Mouse (Mus musculus): ENCODE results near the gene Maml1. TPM values are rescaled to one million over a fixed set of nuclear protein-coding genes. Genes with fewer than 3 reads are reported as not detected.

Maml1 gene
- polyA plus RNA-seq, 1 experiment from 2014 or later, result 3.9 TPM

DNA sequence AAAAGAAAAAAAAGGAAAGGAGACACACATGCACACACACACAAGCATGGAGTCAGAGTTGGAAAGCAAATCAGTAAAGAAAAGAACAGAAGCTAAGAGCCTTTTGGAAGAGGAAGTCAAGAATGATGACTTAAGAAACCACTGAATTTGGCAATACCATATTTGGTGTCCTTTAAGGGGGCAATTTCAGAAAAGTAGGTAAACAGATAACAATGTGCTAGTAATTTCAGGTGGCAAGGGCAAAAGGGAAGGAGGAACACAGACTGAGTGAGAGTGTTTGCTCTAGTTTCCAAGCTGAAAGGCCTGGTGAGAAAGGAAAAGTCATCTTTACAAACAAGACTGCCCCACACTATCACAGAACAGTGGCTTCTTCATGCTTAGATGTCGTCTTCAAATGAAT, 5.7 kb downstream of the Maml1 start:
- H3K4me3 ChIP-seq (replicated peaks; ENCODE audit: low read length), result no peak overlapping the region
- 91% methylated on average over 1 of the region's 1 CpGs for WGBS

DNA sequence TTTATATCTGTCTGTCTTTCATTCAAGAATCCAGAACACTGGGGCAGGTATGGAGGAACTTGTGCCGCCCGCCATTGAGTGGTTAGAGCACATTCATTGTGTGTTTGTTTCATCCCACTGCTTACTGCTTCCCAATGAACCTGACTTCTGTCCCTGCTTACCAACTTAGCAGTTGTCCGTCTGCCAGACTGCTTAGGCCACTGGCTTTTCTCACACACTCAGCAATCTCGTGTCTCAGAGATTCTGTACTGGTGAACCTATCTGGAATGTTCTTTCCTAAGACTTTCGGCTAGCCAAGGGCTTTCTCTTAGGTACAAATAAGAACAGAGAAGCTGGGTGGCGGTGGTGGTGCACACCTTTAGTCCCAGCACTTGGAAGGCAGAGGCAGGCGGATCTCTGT, 6.4 kb downstream of the Maml1 start:
- WGBS, result 92% methylated on average over 7 of the region's 7 CpGs
- Histone ChIP-seq H3K4me1 (replicated peaks; ENCODE audit: control insufficient read depth, insufficient read depth, low read length) (peaks cover 18% of the 10 kb centered on the region), H3K4me2 (ENCODE audit: low read length) (no peak overlapping the region), H3K36me3 (ENCODE audit: control insufficient read depth, insufficient read depth) (no peaks in the 10 kb centered on the region), H3K9me3 (ENCODE audit: control insufficient read depth, low read length) (no peaks in the 10 kb centered on the region), H3K27me3 (replicated peaks; ENCODE audit: control insufficient read depth, insufficient read depth, low read length) (no peaks in the 10 kb centered on the region), H3K9ac (replicated peaks; ENCODE audit: low read depth, low read length) (no peak overlapping the region), H3K4me3 (replicated peaks; ENCODE audit: low read length) (no peak overlapping the region), H3K27ac (ENCODE audit: low read length) (no peak overlapping the region)
- no peak for ATAC-seq

More for the DNA sequence above, 5.7 kb downstream of the Maml1 start:
- ATAC-seq, result no peak
- Histone ChIP-seq H3K9ac (replicated peaks; ENCODE audit: low read depth, low read length) (no peak overlapping the region), H3K27me3 (replicated peaks; ENCODE audit: control insufficient read depth, insufficient read depth, low read length) (no peaks in the 10 kb centered on the region), H3K36me3 (ENCODE audit: control insufficient read depth, insufficient read depth) (no peaks in the 10 kb centered on the region), H3K9me3 (ENCODE audit: control insufficient read depth, low read length) (no peaks in the 10 kb centered on the region), H3K27ac (ENCODE audit: low read length) (no peak overlapping the region), H3K4me2 (ENCODE audit: low read length) (no peak overlapping the region), H3K4me1 (replicated peaks; ENCODE audit: control insufficient read depth, insufficient read depth, low read length) (peaks cover 20% of the 10 kb centered on the region)

GRCm38 (mm10) chr11:50285263-50285662, 6.8 kb downstream of the Maml1 start:
- no peak overlapping the region for H3K9ac ChIP-seq (replicated peaks; ENCODE audit: low read depth, low read length)
- ATAC-seq, result no peak
- no peak overlapping the region for H3K27ac ChIP-seq (ENCODE audit: low read length)
- no peak overlapping the region for H3K4me3 ChIP-seq (replicated peaks; ENCODE audit: low read length)
- H3K27me3 ChIP-seq (replicated peaks; ENCODE audit: control insufficient read depth, insufficient read depth, low read length), result no peaks in the 10 kb centered on the region
- WGBS, result 96% methylated on average over 5 of the region's 5 CpGs
- H3K9me3 ChIP-seq (ENCODE audit: control insufficient read depth, low read length), result no peaks in the 10 kb centered on the region
- H3K4me2 ChIP-seq (ENCODE audit: low read length), result no peak overlapping the region
- no peaks in the 10 kb centered on the region for H3K36me3 ChIP-seq (ENCODE audit: control insufficient read depth, insufficient read depth)
- H3K4me1 ChIP-seq (replicated peaks; ENCODE audit: control insufficient read depth, insufficient read depth, low read length), result peaks cover 14% of the 10 kb centered on the region

DNA sequence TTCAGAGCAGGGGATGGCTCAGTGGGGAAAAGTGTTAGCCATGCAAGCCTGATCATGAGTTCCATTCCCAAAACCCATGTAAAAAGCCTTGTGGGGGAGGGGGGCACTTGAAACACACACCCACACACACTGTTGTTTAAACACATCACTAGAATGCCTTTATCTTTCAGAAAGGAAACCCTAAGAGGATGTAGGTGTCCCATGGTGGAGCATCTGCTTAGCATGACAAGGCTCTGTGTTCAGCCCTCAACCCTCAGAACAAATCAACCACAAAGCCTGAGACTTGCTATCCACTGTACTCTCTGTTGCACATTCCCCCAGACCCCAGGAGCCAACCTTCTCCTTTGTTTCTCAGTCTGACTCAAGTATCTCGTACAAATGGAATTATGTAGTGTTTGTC, 12.1 kb downstream of the Maml1 start:
- 55% methylated on average over 1 of the region's 1 CpGs for WGBS
- no peak overlapping the region for H3K4me2 ChIP-seq (ENCODE audit: low read length)
- H3K9me3 ChIP-seq (ENCODE audit: control insufficient read depth, low read length), result no peaks in the 10 kb centered on the region
- no peak overlapping the region for H3K27ac ChIP-seq (ENCODE audit: low read length)
- no peak overlapping the region for H3K4me3 ChIP-seq (replicated peaks; ENCODE audit: low read length)
- no peak overlapping the region for H3K9ac ChIP-seq (replicated peaks; ENCODE audit: low read depth, low read length)
- no peaks in the 10 kb centered on the region for H3K4me1 ChIP-seq (replicated peaks; ENCODE audit: control insufficient read depth, insufficient read depth, low read length)
- H3K36me3 ChIP-seq (ENCODE audit: control insufficient read depth, insufficient read depth), result no peaks in the 10 kb centered on the region
- ATAC-seq, result no peak
- no peaks in the 10 kb centered on the region for H3K27me3 ChIP-seq (replicated peaks; ENCODE audit: control insufficient read depth, insufficient read depth, low read length)

- 90% methylated on average over 4 of the region's 4 CpGs for WGBS
These were observed 13.1 kb downstream of the Maml1 start for GRCm38 (mm10) chr11:50279005-50279404.

DNA sequence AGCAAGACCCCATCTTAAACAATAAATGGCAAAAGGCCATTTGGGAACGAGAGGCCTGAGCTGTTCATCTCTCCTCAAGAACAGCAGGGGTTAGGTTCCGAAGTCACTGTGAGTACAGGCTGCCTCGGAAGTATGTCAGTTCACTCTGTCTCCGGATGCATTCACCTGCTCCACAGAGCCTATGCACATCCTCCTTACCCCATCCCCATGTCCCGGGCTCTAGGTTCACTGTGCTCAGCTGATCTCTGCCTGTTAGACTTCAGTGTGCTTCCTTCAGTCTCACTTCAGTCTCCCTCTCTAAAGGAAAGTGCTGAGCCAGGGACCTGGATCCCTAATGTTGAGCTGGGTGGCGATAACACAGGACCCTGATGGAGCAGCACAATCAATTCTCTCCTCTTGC, 14.4 kb downstream of the Maml1 start:
- 88% methylated on average over 6 of the region's 6 CpGs for WGBS
- ATAC-seq, result no peak
- no peaks in the 10 kb centered on the region for H3K9me3 ChIP-seq (ENCODE audit: control insufficient read depth, low read length)
- H3K27ac ChIP-seq (ENCODE audit: low read length), result no peak overlapping the region
- H3K27me3 ChIP-seq (replicated peaks; ENCODE audit: control insufficient read depth, insufficient read depth, low read length), result no peaks in the 10 kb centered on the region
- no peaks in the 10 kb centered on the region for H3K36me3 ChIP-seq (ENCODE audit: control insufficient read depth, insufficient read depth)
- no peaks in the 10 kb centered on the region for H3K4me1 ChIP-seq (replicated peaks; ENCODE audit: control insufficient read depth, insufficient read depth, low read length)
- no peak overlapping the region for H3K9ac ChIP-seq (replicated peaks; ENCODE audit: low read depth, low read length)
- no peak overlapping the region for H3K4me2 ChIP-seq (ENCODE audit: low read length)
- H3K4me3 ChIP-seq (replicated peaks; ENCODE audit: low read length), result no peak overlapping the region

More at GRCm38 (mm10) chr11:50279005-50279404, 13.1 kb downstream of the Maml1 start:
- H3K27me3 ChIP-seq (replicated peaks; ENCODE audit: control insufficient read depth, insufficient read depth, low read length), result no peaks in the 10 kb centered on the region
- H3K9ac ChIP-seq (replicated peaks; ENCODE audit: low read depth, low read length), result no peak overlapping the region
- H3K27ac ChIP-seq (ENCODE audit: low read length), result no peak overlapping the region
- H3K9me3 ChIP-seq (ENCODE audit: control insufficient read depth, low read length), result no peaks in the 10 kb centered on the region
- no peak for ATAC-seq
- no peaks in the 10 kb centered on the region for H3K4me1 ChIP-seq (replicated peaks; ENCODE audit: control insufficient read depth, insufficient read depth, low read length)
- H3K4me2 ChIP-seq (ENCODE audit: low read length), result no peak overlapping the region
- H3K4me3 ChIP-seq (replicated peaks; ENCODE audit: low read length), result no peak overlapping the region
- no peaks in the 10 kb centered on the region for H3K36me3 ChIP-seq (ENCODE audit: control insufficient read depth, insufficient read depth)

DNA sequence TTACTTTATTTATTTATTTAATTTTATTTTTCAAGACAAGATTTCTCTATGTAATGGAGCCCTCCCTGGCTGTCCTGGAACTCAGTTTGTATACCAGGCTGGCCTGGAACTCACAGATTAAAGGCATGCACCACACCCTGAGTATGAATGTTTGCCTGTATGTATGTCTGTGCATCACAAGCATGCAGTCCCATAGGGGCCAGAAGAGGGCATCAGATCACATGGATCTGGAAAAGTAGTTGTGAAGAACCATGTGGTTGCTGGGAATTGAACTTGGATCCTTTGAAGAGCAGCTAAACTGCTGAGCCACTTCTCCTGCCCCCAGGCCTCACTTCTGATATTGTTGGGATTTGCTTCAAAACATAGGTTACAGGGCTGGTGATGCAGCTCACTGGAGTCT, 15.1 kb downstream of the Maml1 start:
- no peak overlapping the region for H3K9ac ChIP-seq (replicated peaks; ENCODE audit: low read depth, low read length)
- no peaks in the 10 kb centered on the region for H3K4me1 ChIP-seq (replicated peaks; ENCODE audit: control insufficient read depth, insufficient read depth, low read length)
- H3K9me3 ChIP-seq (ENCODE audit: control insufficient read depth, low read length), result no peaks in the 10 kb centered on the region
- no peak overlapping the region for H3K4me2 ChIP-seq (ENCODE audit: low read length)
- no peaks in the 10 kb centered on the region for H3K27me3 ChIP-seq (replicated peaks; ENCODE audit: control insufficient read depth, insufficient read depth, low read length)
- no peak overlapping the region for H3K27ac ChIP-seq (ENCODE audit: low read length)
- ATAC-seq, result no peak
- no peaks in the 10 kb centered on the region for H3K36me3 ChIP-seq (ENCODE audit: control insufficient read depth, insufficient read depth)
- H3K4me3 ChIP-seq (replicated peaks; ENCODE audit: low read length), result no peak overlapping the region

DNA sequence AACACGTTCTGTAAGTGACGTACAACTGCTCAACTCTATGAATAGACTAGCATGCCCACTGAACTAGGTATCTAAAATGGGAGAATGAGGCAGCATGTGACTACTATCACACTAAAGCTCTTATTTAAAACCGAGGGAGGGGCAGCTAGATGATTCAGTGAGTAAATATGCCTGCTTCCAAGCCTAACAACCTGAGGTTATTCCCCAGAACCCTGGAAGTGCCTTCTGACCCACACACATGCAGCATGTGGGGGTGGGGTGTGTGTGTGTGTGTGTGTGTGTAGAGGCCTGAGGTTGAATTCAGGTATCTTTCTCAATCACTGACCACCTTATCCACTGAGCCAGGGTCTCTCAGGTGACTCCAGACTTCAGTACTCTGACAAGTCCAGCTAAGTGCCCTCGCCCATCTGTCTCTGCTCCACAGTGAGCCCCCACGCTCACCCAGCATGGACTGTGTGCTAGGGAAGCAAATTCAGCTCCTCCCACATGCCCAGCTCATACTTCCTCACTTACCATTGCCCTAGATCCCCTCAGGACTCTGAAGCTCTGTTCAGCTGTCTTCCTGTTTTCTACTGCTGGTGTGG, 16.5 kb downstream of the Maml1 start:
- ATAC-seq, result no peak

GRCm38 (mm10) chr11:50275077-50275476, 17.0 kb downstream of the Maml1 start:
- no peak overlapping the region for H3K9ac ChIP-seq (replicated peaks; ENCODE audit: low read depth, low read length)
- WGBS, result 95% methylated on average over 2 of the region's 2 CpGs
- no peaks in the 10 kb centered on the region for H3K27me3 ChIP-seq (replicated peaks; ENCODE audit: control insufficient read depth, insufficient read depth, low read length)
- H3K27ac ChIP-seq (ENCODE audit: low read length), result no peak overlapping the region
- H3K4me2 ChIP-seq (ENCODE audit: low read length), result no peak overlapping the region
- H3K36me3 ChIP-seq (ENCODE audit: control insufficient read depth, insufficient read depth), result no peaks in the 10 kb centered on the region
- no peak overlapping the region for H3K4me3 ChIP-seq (replicated peaks; ENCODE audit: low read length)
- no peaks in the 10 kb centered on the region for H3K4me1 ChIP-seq (replicated peaks; ENCODE audit: control insufficient read depth, insufficient read depth, low read length)
- no peak for ATAC-seq
- H3K9me3 ChIP-seq (ENCODE audit: control insufficient read depth, low read length), result no peaks in the 10 kb centered on the region

More for the DNA sequence above, 16.5 kb downstream of the Maml1 start:
- 76% methylated on average over 5 of the region's 5 CpGs for WGBS
- H3K4me2 ChIP-seq (ENCODE audit: low read length), result no peak overlapping the region
- H3K27me3 ChIP-seq (replicated peaks; ENCODE audit: control insufficient read depth, insufficient read depth, low read length), result no peaks in the 10 kb centered on the region
- H3K9me3 ChIP-seq (ENCODE audit: control insufficient read depth, low read length), result no peaks in the 10 kb centered on the region
- H3K9ac ChIP-seq (replicated peaks; ENCODE audit: low read depth, low read length), result no peak overlapping the region
- no peaks in the 10 kb centered on the region for H3K36me3 ChIP-seq (ENCODE audit: control insufficient read depth, insufficient read depth)
- no peaks in the 10 kb centered on the region for H3K4me1 ChIP-seq (replicated peaks; ENCODE audit: control insufficient read depth, insufficient read depth, low read length)
- H3K27ac ChIP-seq (ENCODE audit: low read length), result no peak overlapping the region
- H3K4me3 ChIP-seq (replicated peaks; ENCODE audit: low read length), result no peak overlapping the region

GRCm38 (mm10) chr11:50272819-50273218, 19.3 kb downstream of the Maml1 start:
- 67% methylated on average over 2 of the region's 2 CpGs for WGBS
- Histone ChIP-seq H3K4me2 (ENCODE audit: low read length) (no peak overlapping the region), H3K27me3 (replicated peaks; ENCODE audit: control insufficient read depth, insufficient read depth, low read length) (no peaks in the 10 kb centered on the region), H3K9me3 (ENCODE audit: control insufficient read depth, low read length) (no peaks in the 10 kb centered on the region), H3K36me3 (ENCODE audit: control insufficient read depth, insufficient read depth) (no peaks in the 10 kb centered on the region), H3K4me1 (replicated peaks; ENCODE audit: control insufficient read depth, insufficient read depth, low read length) (no peaks in the 10 kb centered on the region), H3K4me3 (replicated peaks; ENCODE audit: low read length) (no peak overlapping the region), H3K27ac (ENCODE audit: low read length) (no peak overlapping the region), H3K9ac (replicated peaks; ENCODE audit: low read depth, low read length) (no peak overlapping the region)
- ATAC-seq, result no peak
